Mouse (Mus musculus) intestine, postnatal 0 days (tissue): ENCODE data around the gene Ptpn22. TPM values are rescaled to one million over a fixed set of nuclear protein-coding genes. Genes with fewer than 3 reads are reported as not detected.
A peak's percentile ranks its signal among the peaks of the same experiment; 100 is the strongest.

ENCODE experiments used
- ATAC-seq: fragments of 200-750 bp; cut with Nextera tagmentation; 2 replicates; pipeline ENCODE4 v1.8.0; 2017; ENCODE audit warnings: mild to moderate bottlenecking, moderate TSS enrichment, moderate library complexity
- H3K27ac ChIP-seq: fragments of 300-500 bp; sonication (generic); 2 replicates; pipeline ENCODE4 v1.5.1; 2014; ENCODE audit warnings: mild to moderate bottlenecking, low read depth, low read length, moderate library complexity
- H3K27me3 ChIP-seq: fragments of 300-500 bp; sonication (generic); replicated peaks from 2 replicates; pipeline ENCODE4 v1.6.1; 2014; ENCODE audit warnings: low read length, mixed read lengths; ENCODE audit not compliant: control insufficient read depth, insufficient read depth
- H3K36me3 ChIP-seq: fragments of 300-500 bp; sonication (generic); 2 replicates; pipeline ENCODE4 v1.6.1; 2014; ENCODE audit warnings: mild to moderate bottlenecking, moderate library complexity; ENCODE audit not compliant: control insufficient read depth, insufficient read depth
- H3K4me1 ChIP-seq: fragments of 300-500 bp; sonication (generic); replicated peaks from 2 replicates; pipeline ENCODE4 v1.6.1; 2014; ENCODE audit warnings: antibody characterized with exemption, low read length, mixed read lengths; ENCODE audit not compliant: control insufficient read depth, insufficient read depth
- H3K4me2 ChIP-seq: fragments of 300-500 bp; sonication (generic); replicated peaks from 2 replicates; pipeline ENCODE4 v1.6.1; 2014; ENCODE audit warnings: low read depth, mild to moderate bottlenecking, moderate library complexity
- H3K4me3 ChIP-seq: fragments of 300-500 bp; sonication (generic); 2 replicates; pipeline ENCODE4 v1.5.1; 2014; ENCODE audit warnings: low read depth, low read length
- H3K9ac ChIP-seq: fragments of 300-500 bp; sonication (generic); 2 replicates; pipeline ENCODE4 v1.6.1; 2014; ENCODE audit warnings: mild to moderate bottlenecking, low read depth, low read length
- H3K9me3 ChIP-seq: fragments of 300-500 bp; sonication (generic); 2 replicates; pipeline ENCODE4 v1.6.1; 2016; ENCODE audit warnings: mixed run types; ENCODE audit not compliant: control insufficient read depth
- CTCF ChIP-seq: sonication (generic); IDR thresholded peaks from 2 replicates; pipeline ENCODE4 v1.5.1; 2016; ENCODE audit warnings: low read depth, mild to moderate bottlenecking, control low read depth, antibody characterized with exemption, moderate library complexity
- WGBS: fragments of 180-500 bp; shearing (Covaris S2); extraction: QIAGEN DNeasy Blood & Tissue Kit; methylation state at CpG from one replicate; pipeline ENCODE4 v1.1.7; 2014; 5-methylcytosine and 5-hydroxymethylcytosine counted together
- polyA plus RNA-seq: library from polyadenylated mRNA; unstranded; fragments of >200 nt; fragmentation: Nextera tagmentation; extraction: Ambion mirVana; gene quantifications from 2 replicates; pipeline ENCODE4 v1.2.1, GENCODE M21; 2015

The Ptpn22 gene
- polyA plus RNA-seq, 1 experiment from 2014 or later = 1.5 TPM

GRCm38 (mm10) chr3:103915509-103915896 lies 55.9 kb downstream of the Ptpn22 start:
- no peak for ATAC-seq
- WGBS = 2% methylated on average over 7 of the region's 7 CpGs
- H3K27me3 ChIP-seq = no peaks in the 10 kb centered on the region
- peak overlapping the region; percentile 100 for H3K4me3 ChIP-seq
- TF ChIP-seq CTCF = no peak
- no peaks in the 10 kb centered on the region for H3K9me3 ChIP-seq
- no peaks in the 10 kb centered on the region for H3K36me3 ChIP-seq
- H3K4me2 ChIP-seq = peak overlapping the region; percentile 77
- H3K9ac ChIP-seq = peak overlapping the region; percentile 90
- peak overlapping the region; percentile 91 for H3K27ac ChIP-seq
- no peaks in the 10 kb centered on the region for H3K4me1 ChIP-seq

DNA sequence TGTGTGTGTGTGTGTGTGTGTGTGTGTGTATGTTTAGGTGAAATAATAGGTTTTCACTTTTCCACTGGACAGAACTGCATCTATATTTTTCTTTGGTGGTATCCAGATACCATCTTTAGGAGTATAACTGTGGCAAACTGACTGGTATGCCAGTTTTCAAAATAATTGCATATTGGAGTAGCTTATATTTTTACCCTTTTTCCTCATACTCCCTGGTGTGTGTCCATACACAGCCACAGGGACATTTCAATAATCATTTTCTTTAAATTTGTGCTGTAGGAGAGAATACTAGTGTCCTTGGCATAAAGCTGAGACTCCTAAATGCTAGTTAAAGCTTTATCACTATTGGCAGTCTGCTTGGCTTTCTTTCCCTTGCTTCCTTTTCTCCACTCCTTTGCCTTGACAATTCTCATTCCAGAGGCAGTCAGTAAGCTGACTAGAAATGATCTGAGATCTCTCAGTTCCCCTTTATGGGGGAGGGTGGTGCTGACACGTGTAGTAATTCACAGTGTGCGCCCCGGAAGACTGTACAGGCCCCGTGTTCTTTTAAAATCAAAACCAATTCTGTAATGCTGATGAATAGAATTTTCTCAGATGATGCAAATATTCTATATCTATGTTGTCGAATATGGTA lies 56.7 kb downstream of the Ptpn22 start:
- H3K4me1 ChIP-seq = no peaks in the 10 kb centered on the region
- peak overlapping the region; percentile 100 for H3K4me3 ChIP-seq
- H3K27ac ChIP-seq = no peak overlapping the region
- no peaks in the 10 kb centered on the region for H3K9me3 ChIP-seq
- 19% methylated on average over 5 of the region's 5 CpGs for WGBS
- H3K4me2 ChIP-seq = peak overlapping the region; percentile 77
- no peak for ATAC-seq
- H3K36me3 ChIP-seq = no peaks in the 10 kb centered on the region
- H3K9ac ChIP-seq = peak overlapping the region; percentile 8; the same call in 1 of the 2 replicates
- TF ChIP-seq CTCF = no peak
- no peaks in the 10 kb centered on the region for H3K27me3 ChIP-seq

DNA sequence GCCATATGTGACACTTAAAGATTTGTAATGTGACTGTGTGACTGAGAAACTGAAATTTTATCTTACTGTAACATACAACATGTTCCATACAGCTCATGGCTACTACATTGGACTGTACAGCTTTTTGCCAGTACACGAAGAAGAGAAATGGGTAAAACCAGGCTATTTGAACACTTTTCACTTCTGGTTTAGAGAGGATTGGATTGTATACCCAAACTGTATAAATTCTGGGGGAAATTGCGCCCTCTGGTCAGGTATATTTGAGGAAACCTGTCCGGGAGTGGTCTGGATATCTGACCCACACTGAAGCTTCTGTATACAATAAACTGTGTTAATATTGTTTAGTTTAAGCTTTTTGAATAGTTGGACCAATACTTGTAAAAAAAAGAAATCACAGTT lies 57.2 kb downstream of the Ptpn22 start:
- Histone ChIP-seq H3K9ac (peak overlapping the region; percentile 8; the same call in 1 of the 2 replicates), H3K27ac (no peak overlapping the region), H3K27me3 (no peaks in the 10 kb centered on the region), H3K4me2 (peak overlapping the region; percentile 77), H3K9me3 (no peaks in the 10 kb centered on the region), H3K4me3 (peak overlapping the region; percentile 100), H3K4me1 (no peaks in the 10 kb centered on the region), H3K36me3 (no peaks in the 10 kb centered on the region)
- 34% methylated on average over 3 of the region's 3 CpGs for WGBS
- TF ChIP-seq CTCF = no peak
- no peak for ATAC-seq

- Histone ChIP-seq H3K27ac (no peak overlapping the region), H3K9me3 (no peaks in the 10 kb centered on the region), H3K9ac (no peak overlapping the region), H3K4me2 (no peak overlapping the region), H3K4me3 (no peak overlapping the region), H3K36me3 (no peaks in the 10 kb centered on the region), H3K4me1 (no peaks in the 10 kb centered on the region), H3K27me3 (no peaks in the 10 kb centered on the region)
- TF ChIP-seq CTCF = no peak
- ATAC-seq = no peak
- WGBS = 93% methylated on average over 1 of the region's 1 CpGs
Observed at GRCm38 (mm10) chr3:103920094-103920493, 60.5 kb downstream of the Ptpn22 start.

DNA sequence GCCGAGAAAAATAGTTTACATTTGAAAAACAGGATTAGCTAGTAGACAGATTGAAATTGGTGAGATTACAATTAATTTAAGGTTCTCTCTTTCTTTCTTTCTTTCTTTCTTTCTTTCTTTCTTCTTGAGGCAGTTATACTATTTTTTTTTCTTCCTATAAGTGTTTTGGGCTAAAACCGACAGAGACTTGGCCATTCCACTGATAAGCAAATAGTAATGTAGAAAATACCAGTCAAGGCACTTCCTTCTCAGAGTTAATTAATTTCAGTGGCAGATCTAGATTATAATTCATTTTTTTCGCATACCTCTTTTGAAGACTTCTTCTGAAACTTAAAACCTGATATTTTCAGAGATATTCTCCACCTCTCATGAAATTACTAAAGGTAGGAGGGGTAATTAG lies 65.7 kb downstream of the Ptpn22 start:
- ATAC-seq = no peak
- Histone ChIP-seq H3K36me3 (peaks cover 5% of the 10 kb centered on the region; the same call in 1 of the 2 replicates), H3K4me3 (no peak overlapping the region), H3K9me3 (no peaks in the 10 kb centered on the region), H3K4me1 (no peaks in the 10 kb centered on the region), H3K27me3 (no peaks in the 10 kb centered on the region), H3K9ac (no peak overlapping the region), H3K27ac (no peak overlapping the region), H3K4me2 (no peak overlapping the region)
- TF ChIP-seq CTCF = no peak
- WGBS = 58% methylated on average over 3 of the region's 3 CpGs

GRCm38 (mm10) chr3:103927511-103927910 lies 67.9 kb downstream of the Ptpn22 start:
- TF ChIP-seq CTCF = no peak
- peaks cover 12% of the 10 kb centered on the region; the same call in 1 of the 2 replicates for H3K36me3 ChIP-seq
- no peaks in the 10 kb centered on the region for H3K27me3 ChIP-seq
- ATAC-seq = no peak
- no peak overlapping the region for H3K9ac ChIP-seq
- 41% methylated on average over 6 of the region's 6 CpGs for WGBS
- no peaks in the 10 kb centered on the region for H3K9me3 ChIP-seq
- H3K4me1 ChIP-seq = no peaks in the 10 kb centered on the region
- H3K4me3 ChIP-seq = no peak overlapping the region
- no peak overlapping the region for H3K27ac ChIP-seq
- no peak overlapping the region; the same call in 1 of the 2 replicates for H3K4me2 ChIP-seq
